Mouse (Mus musculus) skeletal muscle tissue, postnatal 0 days (tissue): Measurements from ENCODE around the gene Olfr1564. TPM values are rescaled to one million over a fixed set of nuclear protein-coding genes. Genes with fewer than 3 reads are reported as not detected.

ENCODE experiments used
- polyA plus RNA-seq: library from polyadenylated mRNA; unstranded; fragments of >200 nt; fragmentation: Nextera tagmentation; extraction: Ambion mirVana; gene quantifications from 2 replicates; pipeline ENCODE4 v1.2.1, GENCODE M21; 2015

The Olfr1564 gene
- polyA plus RNA-seq = 0.03 and 0.04 TPM in 2 replicates

GRCm38 (mm10) chr17:33221590-33221989 lies at the start of gene Olfr1564:
Gene Olfr1564, minus strand, starts transcription at chr17:33221690.

GRCm38 (mm10) chr17:33264376-33264775 lies 42.9 kb upstream of the Olfr1564 start, which contains the start of gene Olfr63:
Gene Olfr63, plus strand, starts transcription at chr17:33264676.

GRCm38 (mm10) chr17:33254530-33255318 lies 33.2 kb upstream of the Olfr1564 start, which contains the start of gene Zfp955a:
Gene Zfp955a, minus strand, starts transcription at chr17:33255145.

GRCm38 (mm10) chr17:33191002-33191401 lies 30.5 kb downstream of the Olfr1564 start, which contains the start of gene Olfr239:
Gene Olfr239, plus strand, starts transcription at chr17:33191302.

GRCm38 (mm10) chr17:33168147-33168546 lies 53.3 kb downstream of the Olfr1564 start, which contains the start of gene Olfr55:
Gene Olfr55, plus strand, starts transcription at chr17:33168447.

Other genes with a start within 250 kb of the Olfr1564 start
- gene Zfp952, start 228.6 kb downstream of the Olfr1564 start, polyA plus RNA-seq = 4.8 and 5.4 TPM in 2 replicates
- 3.4 and 3.5 TPM in 2 replicates for gene Zfp763, start 188.3 kb downstream of the Olfr1564 start, polyA plus RNA-seq
- gene 4921501E09Rik, start 153.6 kb downstream of the Olfr1564 start, polyA plus RNA-seq = not detected in 2 replicates
- gene Zfp563, start 132.4 kb downstream of the Olfr1564 start, polyA plus RNA-seq = 3.0 and 3.2 TPM in 2 replicates
- 0.08 TPM in 1 of 2 replicates, not detected in the other for gene Morc2b, start 82.0 kb downstream of the Olfr1564 start, polyA plus RNA-seq
- gene Olfr55, start 53.2 kb downstream of the Olfr1564 start, polyA plus RNA-seq = not detected in 2 replicates
- not detected in 2 replicates for gene Olfr239, start 30.4 kb downstream of the Olfr1564 start, polyA plus RNA-seq
- 7.2 and 7.4 TPM in 2 replicates for gene Zfp955a, start 33.5 kb upstream of the Olfr1564 start, polyA plus RNA-seq
- not detected in 2 replicates for gene Olfr63, start 43.0 kb upstream of the Olfr1564 start, polyA plus RNA-seq
- 6.5 and 6.8 TPM in 2 replicates for gene Zfp955b, start 67.9 kb upstream of the Olfr1564 start, polyA plus RNA-seq
- gene Zfp81, start 137.2 kb upstream of the Olfr1564 start, polyA plus RNA-seq = 3.4 and 4.2 TPM in 2 replicates
- gene Zfp101, start 173.0 kb upstream of the Olfr1564 start, polyA plus RNA-seq = 3.1 and 5.5 TPM in 2 replicates
- not detected in 2 replicates for gene Actl9, start 211.2 kb upstream of the Olfr1564 start, polyA plus RNA-seq